Mouse (Mus musculus) lung, postnatal 14 days (tissue): ENCODE results near the gene Olfr1357.

Source experiments
- DNase-seq: peaks from one replicate; pipeline ENCODE4 v3.0.0; 2021

Gene Olfr1357

GRCm38 (mm10) chr10:78576435-78577184 is 41.3 kb downstream of the Olfr1357 start:
- no peak for DNase-seq

GRCm38 (mm10) chr10:78575690-78576089 is 42.2 kb downstream of the Olfr1357 start:
- peak; percentile 35 for DNase-seq

GRCm38 (mm10) chr10:78575105-78575632 is 42.7 kb downstream of the Olfr1357 start:
- DNase-seq: no peak

- peak; percentile 96 for DNase-seq
These were observed 43.4 kb downstream of the Olfr1357 start, which contains the start of gene Ilvbl for GRCm38 (mm10) chr10:78574250-78575104. Ilvbl (plus strand) TSS chr10:78574346.

- no peak for DNase-seq
These were observed 44.6 kb downstream of the Olfr1357 start for GRCm38 (mm10) chr10:78573226-78573625.

GRCm38 (mm10) chr10:78570897-78571296 is 47.0 kb downstream of the Olfr1357 start:
- DNase-seq: no peak

- DNase-seq: no peak
These were observed 47.5 kb downstream of the Olfr1357 start for GRCm38 (mm10) chr10:78570416-78570815.

GRCm38 (mm10) chr10:78569686-78570085 is 48.2 kb downstream of the Olfr1357 start:
- DNase-seq: no peak

- no peak for DNase-seq
These were observed 48.7 kb downstream of the Olfr1357 start for GRCm38 (mm10) chr10:78569191-78569590.

- DNase-seq: no peak
These were observed 52.8 kb downstream of the Olfr1357 start for GRCm38 (mm10) chr10:78565070-78565469.
